32 mouse cellular contexts compared by ENCODE assay signal in genomic region chr8:91496936-91497335, GRCm38 (mm10).
"Had no signal": no experiment of that assay in that cellular context is flagged by ENCODE, and none has a peak within 500 bp of the region (broad histone marks: within the 10 kb centered on the region; RNA-seq: fewer than 3 reads in every experiment).

No protein-coding gene starts in this region.

- DNase-seq: left cerebral cortex, postnatal 4 days; liver; liver, embryonic 13.5 days; liver, postnatal 0 days; lung, adult 18-20 months; lung, adult 2 months; lung, embryonic 14.5 days; lung, postnatal 10 days; lung, postnatal 14 days; lung, postnatal 36 days; lung, postnatal 4 days; midbrain, embryonic 14.5 days had no signal

- H3K4me2 ChIP-seq: limb, embryonic 12.5 days; limb, embryonic 13.5 days; limb, embryonic 15.5 days; liver, embryonic 11.5 days; liver, embryonic 12.5 days; liver, embryonic 13.5 days; liver, embryonic 15.5 days; lung, embryonic 14.5 days; lung, embryonic 15.5 days; midbrain, embryonic 11.5 days; midbrain, embryonic 12.5 days; midbrain, embryonic 13.5 days; midbrain, embryonic 15.5 days; neural tube, embryonic 12.5 days had no signal

- H3K27me3 ChIP-seq: limb, embryonic 15.5 days; liver, embryonic 12.5 days; liver, embryonic 13.5 days; liver, embryonic 15.5 days; lung, embryonic 15.5 days; megakaryocyte, embryonic 14.5 days had no signal

- H3K9me3 ChIP-seq: limb, embryonic 10.5 days; limb, embryonic 12.5 days; limb, embryonic 13.5 days; limb, embryonic 15.5 days; liver, embryonic 12.5 days; liver, embryonic 13.5 days; liver, embryonic 15.5 days; lung, embryonic 15.5 days; megakaryocyte, embryonic 14.5 days; midbrain, embryonic 10.5 days; midbrain, embryonic 12.5 days; midbrain, embryonic 13.5 days; midbrain, embryonic 15.5 days; neural tube, embryonic 12.5 days had no signal

- H3K9ac ChIP-seq: limb, embryonic 12.5 days; limb, embryonic 13.5 days; limb, embryonic 15.5 days; liver, embryonic 12.5 days; liver, embryonic 13.5 days; liver, embryonic 14.5 days; liver, embryonic 15.5 days; liver, postnatal 0 days; lung, embryonic 14.5 days; lung, embryonic 15.5 days; midbrain, embryonic 12.5 days; midbrain, embryonic 13.5 days; midbrain, embryonic 15.5 days; neural tube, embryonic 12.5 days had no signal

- H3K4me3 ChIP-seq: limb, embryonic 10.5 days; limb, embryonic 12.5 days; limb, embryonic 13.5 days; limb, embryonic 15.5 days; liver, embryonic 12.5 days; liver, embryonic 13.5 days; liver, embryonic 15.5 days; lung, embryonic 15.5 days; megakaryocyte, embryonic 14.5 days; midbrain, embryonic 10.5 days; midbrain, embryonic 12.5 days; midbrain, embryonic 13.5 days; midbrain, embryonic 15.5 days; myocyte; neural tube, embryonic 12.5 days had no signal

- H3K27ac ChIP-seq: limb, embryonic 10.5 days; limb, embryonic 12.5 days; limb, embryonic 13.5 days; limb, embryonic 15.5 days; liver, embryonic 12.5 days; liver, embryonic 13.5 days; liver, embryonic 14.5 days; liver, embryonic 15.5 days; lung, embryonic 15.5 days; macrophage; midbrain, embryonic 10.5 days; midbrain, embryonic 12.5 days; midbrain, embryonic 13.5 days; midbrain, embryonic 15.5 days; neural tube, embryonic 12.5 days had no signal

- H3K36me3 ChIP-seq: limb, embryonic 10.5 days; limb, embryonic 12.5 days; limb, embryonic 13.5 days; limb, embryonic 15.5 days; liver, embryonic 12.5 days; liver, embryonic 13.5 days; liver, embryonic 15.5 days; lung, embryonic 15.5 days; midbrain, embryonic 10.5 days; midbrain, embryonic 12.5 days; midbrain, embryonic 13.5 days; midbrain, embryonic 15.5 days; neural tube, embryonic 12.5 days had no signal

- H3K4me1 ChIP-seq: liver, embryonic 15.5 days; neural tube, embryonic 12.5 days had no signal

- ATAC-seq: liver, embryonic 12.5 days; liver, postnatal 0 days; lung, postnatal 0 days; midbrain, embryonic 13.5 days; midbrain, embryonic 15.5 days; midbrain, embryonic 16.5 days had no signal
